13 mouse cellular contexts compared by ENCODE assay signal in the genomic region with DNA sequence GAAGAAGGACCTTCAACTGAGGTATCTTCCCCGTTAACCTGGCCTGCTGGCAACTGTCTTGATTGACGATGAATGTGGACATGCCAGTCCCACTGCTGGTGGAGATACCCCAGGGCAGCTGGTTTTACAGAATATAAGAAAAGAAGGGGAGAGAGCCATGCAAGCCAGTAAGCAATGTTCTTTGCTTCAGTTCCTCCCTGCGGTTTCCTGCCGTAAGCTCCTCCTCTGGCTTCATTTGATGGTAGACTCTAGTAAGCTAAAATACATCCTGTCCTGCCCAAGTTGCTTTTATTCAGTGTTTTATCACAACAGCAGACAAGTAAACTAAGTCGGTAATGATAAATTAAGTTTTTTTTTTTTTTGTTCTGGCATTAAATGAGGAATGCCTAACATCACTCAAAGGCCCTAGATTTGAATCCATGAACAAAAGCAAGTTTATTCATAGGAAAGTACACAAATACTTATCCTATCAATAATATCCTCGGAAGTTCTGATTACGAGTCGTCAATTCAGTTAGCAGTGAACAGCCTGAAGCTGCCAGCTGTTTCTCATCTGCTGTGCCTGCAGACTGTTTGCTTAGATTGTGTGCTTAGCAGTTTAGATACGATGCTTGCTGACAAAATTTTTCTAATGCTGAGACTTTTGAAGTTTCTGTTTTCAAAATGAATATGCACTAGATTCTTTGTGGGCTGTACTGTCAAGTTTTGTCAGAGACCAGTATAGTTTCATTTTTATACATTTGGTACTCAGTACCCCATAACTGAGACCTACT. TPM values are rescaled to one million over a fixed set of nuclear protein-coding genes. Genes with fewer than 3 reads are reported as not detected.
A peak's percentile ranks its signal among the peaks of the same experiment; 100 is the strongest.
DNase-seq lines count a peak whose midpoint lies in the region; ATAC-seq and TF ChIP-seq lines count a peak whose summit lies in the region.
"Had no signal": no experiment of that assay in that cellular context is flagged by ENCODE, and none has a peak within 500 bp of the region (broad histone marks: within the 10 kb centered on the region; RNA-seq: fewer than 3 reads in every experiment).

No protein-coding gene starts in this region.

- H3K36me3 ChIP-seq in thymus, adult 2 months (ENCODE audit: control insufficient read depth, insufficient read depth, low read length), result no peaks in the 10 kb centered on the region
- no peaks in the 10 kb centered on the region for H3K36me3 ChIP-seq in lung, postnatal 0 days (ENCODE audit: insufficient read depth, low read length)
- H3K36me3 ChIP-seq: forebrain, embryonic 15.5 days had no signal

- no peak for TF ChIP-seq POLR2A in thymus, adult 2 months (IDR thresholded peaks at IDR 0.05; ENCODE audit: control insufficient read depth, extremely low read depth, insufficient read depth, low read length, poor library complexity)

- no peak overlapping the region for H3K9ac ChIP-seq in lung, postnatal 0 days (replicated peaks; ENCODE audit: low read depth)
- H3K9ac ChIP-seq: forebrain, embryonic 15.5 days had no signal

- no peaks in the 10 kb centered on the region for H3K9me3 ChIP-seq in lung, postnatal 0 days (ENCODE audit: low read length)
- H3K9me3 ChIP-seq: forebrain, embryonic 15.5 days had no signal

- H3K27ac ChIP-seq in thymus, adult 2 months (ENCODE audit: control insufficient read depth, insufficient read depth, low read length), result no peak overlapping the region
- H3K27ac ChIP-seq in lung, postnatal 0 days (ENCODE audit: low read length), result no peak overlapping the region
- H3K27ac ChIP-seq: forebrain, embryonic 15.5 days had no signal

- no peaks in the 10 kb centered on the region; the same call in 1 of the 2 replicates for H3K4me1 ChIP-seq in thymus, adult 2 months (replicated peaks; ENCODE audit: control insufficient read depth, insufficient read depth, low read length)
- H3K4me1 ChIP-seq in lung, postnatal 0 days (ENCODE audit: insufficient read depth, low read depth, low read length), result no peaks in the 10 kb centered on the region
- H3K4me1 ChIP-seq: forebrain, embryonic 15.5 days had no signal

- no peak overlapping the region for H3K4me3 ChIP-seq in thymus, adult 2 months (ENCODE audit: control insufficient read depth, insufficient read depth, low read length)
- no peak overlapping the region for H3K4me3 ChIP-seq in lung, postnatal 0 days (ENCODE audit: low read depth, low read length)
- H3K4me3 ChIP-seq: forebrain, embryonic 15.5 days had no signal

- no peak for TF ChIP-seq CTCF in thymus, adult 2 months (IDR thresholded peaks at IDR 0.05; ENCODE audit: borderline replicate concordance, control insufficient read depth, extremely low read depth, insufficient read depth, low read length, poor library complexity)
- TF ChIP-seq CTCF in lung, postnatal 0 days (IDR thresholded peaks at IDR 0.05), result no peak

- no peak for ATAC-seq in lung, postnatal 0 days
- ATAC-seq in frontal cortex, adult (ENCODE audit: low TSS enrichment), result no peak
- ATAC-seq: forebrain, embryonic 15.5 days had no signal

- TF ChIP-seq EP300 in lung, postnatal 0 days (IDR thresholded peaks at IDR 0.05), result no peak

- DNase-seq in heart, adult 8-10 months (ENCODE audit: low spot score), result peak; percentile 8
- DNase-seq in heart, postnatal 25 days (ENCODE audit: low spot score), result no peak
- peak; percentile 40 for DNase-seq in thymus, adult 2 months
- DNase-seq in thymus, postnatal 0 days (ENCODE audit: low spot score), result no peak
- peak; percentile 24 for DNase-seq in lung, postnatal 0 days (ENCODE audit: low spot score)
- DNase-seq in thymus, postnatal 36 days, result peak; percentile 29
- no peak for DNase-seq in yolk sac, embryonic 10.5 days (ENCODE audit: low spot score)
- DNase-seq: kidney, adult 18-20 months had no signal

- H3K27me3 ChIP-seq in thymus, adult 2 months (ENCODE audit: control insufficient read depth, insufficient read depth, low read length), result no peaks in the 10 kb centered on the region
- no peaks in the 10 kb centered on the region for H3K27me3 ChIP-seq in lung, postnatal 0 days (replicated peaks; ENCODE audit: insufficient read depth, low read length)
- H3K27me3 ChIP-seq: forebrain, embryonic 15.5 days had no signal

- WGBS in thymus, adult 2 months, result 44% methylated on average over 9 of the region's 9 CpGs
- WGBS in lung, postnatal 0 days, result 39% methylated on average over 9 of the region's 9 CpGs

- intact Hi-C loops in heart, postnatal 25 days (cut with DNase I), result no loop called here

- H3K4me2 ChIP-seq in lung, postnatal 0 days (replicated peaks; ENCODE audit: low read depth, low read length), result no peak overlapping the region
- H3K4me2 ChIP-seq: forebrain, embryonic 15.5 days; heart, embryonic 11.5 days; liver, embryonic 11.5 days had no signal

RNA-seq across cellular contexts. Expression of gene Lrrn3, which starts 14.0 kb away (rescaled TPM):
- under 1 TPM; 0.11 to 0.52 (median 0.30) TPM for total RNA-seq in heart, adult 8-10 months (2022)
- under 1 TPM; 0.08 to 0.17 TPM for total RNA-seq in heart, postnatal 25 days (2021)
- 0.26 TPM in 2 replicates for polyA plus RNA-seq in thymus, adult 2 months (2012; rRNA removed)
- 0.51 and 0.55 TPM in 2 replicates for polyA plus RNA-seq in thymus, postnatal 0 days (2015; fragmentation: Nextera tagmentation; extraction: Ambion mirVana)
- 2.8 and 3.3 TPM in 2 replicates for polyA plus RNA-seq in lung, postnatal 0 days (2015; fragmentation: Nextera tagmentation; extraction: Ambion mirVana)
- total RNA-seq: megakaryocyte-erythroid progenitor cell, adult 5-6 weeks had no signal

Comparison
In these comparisons a context has a peak if more than half of its experiments do, and no peak if none do; other contexts are left out.
1. DNase-seq: peak in heart, adult 8-10 months (single experiment), thymus, adult 2 months (single experiment), lung, postnatal 0 days (single experiment) and thymus, postnatal 36 days (2 of 2); none in heart, postnatal 25 days (single experiment), thymus, postnatal 0 days (single experiment) and yolk sac, embryonic 10.5 days (single experiment).